26 mouse cellular contexts compared by ENCODE assay signal in the genomic region with DNA sequence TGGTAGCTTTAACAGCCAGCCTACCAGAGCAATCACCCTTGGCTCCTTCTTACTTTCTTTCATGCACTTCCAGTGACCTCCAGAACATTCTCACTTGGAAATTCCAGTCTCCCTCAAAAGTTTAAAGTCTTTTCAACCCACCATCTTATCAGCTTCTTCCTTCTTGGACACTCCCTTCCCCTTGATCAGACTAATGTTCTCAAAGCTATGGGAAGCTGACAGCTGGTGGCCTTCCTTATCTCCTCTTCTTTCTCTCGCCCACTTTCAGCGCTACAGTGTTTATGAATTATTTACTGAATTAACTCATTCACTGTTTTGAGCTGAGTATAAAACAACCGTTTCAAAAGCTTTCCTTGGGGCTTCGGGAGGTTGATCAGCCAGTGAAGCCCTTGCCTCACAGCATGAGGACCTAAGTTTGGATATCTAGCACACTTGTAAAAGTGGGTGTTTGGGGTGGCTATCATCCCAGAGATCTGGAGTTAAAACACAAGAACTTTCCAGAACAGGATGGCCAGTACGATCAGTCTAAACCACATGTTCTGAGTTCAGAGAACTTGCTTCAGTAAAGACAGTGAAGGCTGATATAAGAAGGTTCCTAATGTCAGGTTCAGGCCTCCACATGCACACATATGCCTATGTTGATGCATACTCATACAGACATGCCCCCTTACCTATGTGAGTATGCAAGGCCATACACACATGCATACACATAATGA. TPM values are rescaled to one million over a fixed set of nuclear protein-coding genes. Genes with fewer than 3 reads are reported as not detected.
DNase-seq lines count a peak whose midpoint lies in the region; ATAC-seq and TF ChIP-seq lines count a peak whose summit lies in the region.
"Had no signal": no experiment of that assay in that cellular context is flagged by ENCODE, and none has a peak within 500 bp of the region (broad histone marks: within the 10 kb centered on the region; RNA-seq: fewer than 3 reads in every experiment).

No protein-coding gene starts in this region.

- DNase-seq in MEL (ENCODE audit: low read depth, low spot score): peak; percentile 71
- peak; percentile 23 for DNase-seq in c-Kit-positive CD71-negative TER-119-negative erythroid progenitor cells, embryonic 14.5 days (ENCODE audit: low read depth)
- DNase-seq in ovary, adult 18-20 months (ENCODE audit: low spot score): no peak
- DNase-seq in thymus, adult 18-20 months: no peak
- DNase-seq: adrenal gland, postnatal 10 days; cerebellum, adult 11-12 months; cerebellum, postnatal 14 days; embryo, embryonic 11 days; gastrocnemius, postnatal 25 days; heart, adult 2 months; kidney, adult 2 months; left cerebral cortex, postnatal 4 days; thymus, adult 2 months; thymus, postnatal 4 days had no signal

- peak; percentile 73 to 83 for TF ChIP-seq EP300 in MEL (IDR thresholded peaks at IDR 0.05; ENCODE audit: low read depth in 1 of 2, low read length in 2 of 2)

- no peaks in the 10 kb centered on the region for H3K27me3 ChIP-seq in MEL (ENCODE audit: control insufficient read depth in 1 of 2, insufficient read depth in 2 of 2, low read length in 2 of 2)
- H3K27me3 ChIP-seq in liver, embryonic 12.5 days (replicated peaks): no peaks in the 10 kb centered on the region
- no peaks in the 10 kb centered on the region for H3K27me3 ChIP-seq in hindbrain, embryonic 16.5 days (replicated peaks; ENCODE audit: control insufficient read depth, insufficient read depth, low read length)
- H3K27me3 ChIP-seq: embryonic facial prominence, embryonic 13.5 days; forebrain, embryonic 15.5 days; hindbrain, embryonic 12.5 days; limb, embryonic 15.5 days; midbrain, embryonic 12.5 days; neural tube, embryonic 15.5 days had no signal

- TF ChIP-seq CTCF in MEL (IDR thresholded peaks at IDR 0.05 in 2 of 3, conservative IDR thresholded peaks at IDR 0.05 in 1 of 3; ENCODE audit: control insufficient read depth in 1 of 3, insufficient read depth in 1 of 3, low read depth in 2 of 3, low read length in 3 of 3, poor library complexity in 1 of 3, severe bottlenecking in 1 of 3): no peak

- H3K4me3 ChIP-seq in MEL (ENCODE audit: control insufficient read depth in 1 of 2, insufficient read depth in 1 of 2, low read depth in 2 of 2, low read length in 2 of 2): 0 out of 4 replicates have a peak overlapping the region, but pooled peaks of 1 of the 2 experiments have one; percentile 24
- no peak overlapping the region for H3K4me3 ChIP-seq in liver, embryonic 12.5 days
- H3K4me3 ChIP-seq in hindbrain, embryonic 16.5 days (ENCODE audit: low read length): no peak overlapping the region
- H3K4me3 ChIP-seq: embryonic facial prominence, embryonic 13.5 days; forebrain, embryonic 15.5 days; heart, adult 2 months; hindbrain, embryonic 12.5 days; limb, embryonic 15.5 days; midbrain, embryonic 12.5 days; neural tube, embryonic 15.5 days had no signal

- no peaks in the 10 kb centered on the region for H3K9me3 ChIP-seq in MEL (replicated peaks; ENCODE audit: insufficient read depth, low read length)
- H3K9me3 ChIP-seq in liver, embryonic 12.5 days (replicated peaks): no peaks in the 10 kb centered on the region
- H3K9me3 ChIP-seq in hindbrain, embryonic 16.5 days (ENCODE audit: control insufficient read depth, low read length): no peaks in the 10 kb centered on the region
- H3K9me3 ChIP-seq: embryonic facial prominence, embryonic 13.5 days; forebrain, embryonic 15.5 days; hindbrain, embryonic 12.5 days; limb, embryonic 15.5 days; midbrain, embryonic 12.5 days; neural tube, embryonic 15.5 days had no signal

- TF ChIP-seq RAD21 in MEL (IDR thresholded peaks at IDR 0.05; ENCODE audit: low read depth, low read length): no peak

- TF ChIP-seq POLR2A in MEL (IDR thresholded peaks at IDR 0.05; ENCODE audit: control insufficient read depth in 1 of 2, insufficient read depth in 1 of 2, low read depth in 1 of 2, low read length in 2 of 2, poor library complexity in 1 of 2): no peak

- H3K27ac ChIP-seq in MEL (ENCODE audit: control insufficient read depth, low read depth, low read length): peak overlapping the region; percentile 59
- peak overlapping the region; percentile 66 for H3K27ac ChIP-seq in liver, embryonic 12.5 days
- no peak overlapping the region for H3K27ac ChIP-seq in hindbrain, embryonic 16.5 days (ENCODE audit: low read depth, low read length)
- H3K27ac ChIP-seq: embryonic facial prominence, embryonic 13.5 days; forebrain, embryonic 15.5 days; heart, adult 2 months; hindbrain, embryonic 12.5 days; kidney, postnatal 0 days; limb, embryonic 15.5 days; midbrain, embryonic 12.5 days; neural tube, embryonic 15.5 days had no signal

- no peaks in the 10 kb centered on the region for H3K79me2 ChIP-seq in MEL (ENCODE audit: control insufficient read depth, insufficient read depth, low read length, poor library complexity)

- peak overlapping the region; percentile 32 for H3K4me2 ChIP-seq in liver, embryonic 12.5 days
- no peak overlapping the region for H3K4me2 ChIP-seq in hindbrain, embryonic 16.5 days (ENCODE audit: low read length)
- H3K4me2 ChIP-seq: embryonic facial prominence, embryonic 13.5 days; forebrain, embryonic 15.5 days; hindbrain, embryonic 12.5 days; limb, embryonic 15.5 days; midbrain, embryonic 12.5 days; neural tube, embryonic 15.5 days had no signal

- peak; percentile 96 for ATAC-seq in liver, embryonic 12.5 days
- ATAC-seq in megakaryocyte progenitor cell, adult 5-6 weeks (replicated peaks; ENCODE audit: poor library complexity): peak; percentile 93
- no peak for ATAC-seq in hindbrain, embryonic 16.5 days
- ATAC-seq: forebrain, embryonic 15.5 days; inflammation-experienced regulatory T-cells, adult 6 months; lung, postnatal 0 days had no signal

- 0 out of 2 replicates have a peak overlapping the region, but pooled peaks have one; percentile 21 for H3K9ac ChIP-seq in MEL (ENCODE audit: control insufficient read depth, low read depth, low read length, poor library complexity, severe bottlenecking)
- H3K9ac ChIP-seq in liver, embryonic 12.5 days: no peak overlapping the region
- H3K9ac ChIP-seq in hindbrain, embryonic 16.5 days (ENCODE audit: low read depth, low read length): no peak overlapping the region
- H3K9ac ChIP-seq: embryonic facial prominence, embryonic 13.5 days; forebrain, embryonic 15.5 days; hindbrain, embryonic 12.5 days; limb, embryonic 15.5 days; midbrain, embryonic 12.5 days; neural tube, embryonic 15.5 days had no signal

- WGBS in liver, embryonic 12.5 days (ENCODE audit: insufficient replicate concordance): 21% methylated on average over 5 of the region's 5 CpGs
- WGBS in hindbrain, embryonic 16.5 days: 86% methylated on average over 5 of the region's 5 CpGs

- H3K4me1 ChIP-seq in MEL (ENCODE audit: control insufficient read depth in 1 of 2, insufficient read depth in 2 of 2, low read length in 2 of 2): peaks cover 0 to 15% of the 10 kb centered on the region in 2 experiments; a peak in 1 of 4 replicates
- H3K4me1 ChIP-seq in liver, embryonic 12.5 days: peaks cover 22% of the 10 kb centered on the region
- H3K4me1 ChIP-seq in hindbrain, embryonic 16.5 days (ENCODE audit: control insufficient read depth, insufficient read depth, low read depth, low read length): no peaks in the 10 kb centered on the region
- H3K4me1 ChIP-seq: embryonic facial prominence, embryonic 13.5 days; forebrain, embryonic 15.5 days; hindbrain, embryonic 12.5 days; limb, embryonic 15.5 days; midbrain, embryonic 12.5 days; neural tube, embryonic 15.5 days had no signal

- H3K36me3 ChIP-seq in MEL (ENCODE audit: control insufficient read depth in 1 of 2, insufficient read depth in 2 of 2, low read length in 2 of 2): peaks cover 0 to 17% of the 10 kb centered on the region in 2 experiments; a peak in 2 of 4 replicates
- no peaks in the 10 kb centered on the region for H3K36me3 ChIP-seq in liver, embryonic 12.5 days
- H3K36me3 ChIP-seq in hindbrain, embryonic 16.5 days (ENCODE audit: control insufficient read depth, insufficient read depth, low read length): no peaks in the 10 kb centered on the region
- H3K36me3 ChIP-seq: embryonic facial prominence, embryonic 13.5 days; forebrain, embryonic 15.5 days; hindbrain, embryonic 12.5 days; limb, embryonic 15.5 days; midbrain, embryonic 12.5 days; neural tube, embryonic 15.5 days had no signal

TF ChIP-seq in MEL, 35 proteins besides CTCF, POLR2A, EP300 and RAD21:
- TF ChIP-seq TCF12 (IDR thresholded peaks at IDR 0.05; ENCODE audit: low read depth, low read length) (peak; percentile 66), ETS1 (IDR thresholded peaks at IDR 0.05; ENCODE audit: low read depth, low read length) (peak; percentile 71), ZKSCAN1 (IDR thresholded peaks at IDR 0.05; ENCODE audit: low read depth, low read length) (no peak), TAL1 (IDR thresholded peaks at IDR 0.05; ENCODE audit: low read length) (peak; percentile 77), ZC3H11A (IDR thresholded peaks at IDR 0.05; ENCODE audit: low read depth, low read length) (no peak), MXI1 (IDR thresholded peaks at IDR 0.05; ENCODE audit: low read depth, low read length) (no peak), SIN3A (IDR thresholded peaks at IDR 0.05; ENCODE audit: low read length) (peak; percentile 48; the same call in 1 of the 2 replicates), MYB (IDR thresholded peaks at IDR 0.05; ENCODE audit: low read depth, low read length) (0 out of 2 replicates have a peak, but pooled peaks have one; percentile 9), BHLHE40 (IDR thresholded peaks at IDR 0.05; ENCODE audit: borderline replicate concordance, low read depth, low read length) (0 out of 2 replicates have a peak, but pooled peaks have one; percentile 5), RCOR1 (IDR thresholded peaks at IDR 0.05; ENCODE audit: low read depth, low read length) (0 out of 2 replicates have a peak, but pooled peaks have one; percentile 59), GATA1 (IDR thresholded peaks at IDR 0.05; ENCODE audit: low read depth, low read length) (peak; percentile 88)

RNA-seq across cellular contexts. Expression of gene Ikzf2, which starts 59.7 kb away (rescaled TPM):
- total RNA-seq in MEL (2012; rRNA removed): 5.6 and 6.4 TPM in 2 replicates
- polyA plus RNA-seq in MEL (2012; ENCODE audit: insufficient read depth in 1 of 2, insufficient read length in 2 of 2, low read depth in 1 of 2, low replicate concordance in 2 of 2, missing spikeins in 1 of 2): 1 to 10 TPM in 1 of 2 experiments, not detected in 1; 2.9 TPM
- polyA plus RNA-seq in liver, embryonic 12.5 days (2016; fragmentation: Nextera tagmentation; extraction: Ambion mirVana): 1.6 and 1.9 TPM in 2 replicates
- 5.5 and 13.9 TPM in 2 replicates for total RNA-seq in megakaryocyte progenitor cell, adult 5-6 weeks (2015)
- 6.6 and 17.1 TPM in 2 replicates for total RNA-seq in megakaryocyte progenitor cell, adult 5-6 weeks (2017)
- 2.9 and 3.8 TPM in 2 replicates for polyA plus RNA-seq in hindbrain, embryonic 16.5 days (2015; fragmentation: Nextera tagmentation; extraction: Ambion mirVana)

Comparison
In these comparisons a context has a peak if more than half of its experiments do, and no peak if none do; other contexts are left out.
1. DNase-seq: peak in MEL (single experiment) and c-Kit-positive CD71-negative TER-119-negative erythroid progenitor cells, embryonic 14.5 days (single experiment); none in ovary, adult 18-20 months (single experiment) and thymus, adult 18-20 months (0 of 2).